Mouse (Mus musculus) erythroid progenitor cell, adult 5-6 weeks (primary cell): ENCODE measurements around the gene Stat5b. TPM values are rescaled to one million over a fixed set of nuclear protein-coding genes. Genes with fewer than 3 reads are reported as not detected.

Experiments used
- ATAC-seq: replicated peaks from 2 replicates; pipeline ENCODE4 v1.8.0; 2016; ENCODE audit warnings: moderate number of reproducible peaks, mild to moderate bottlenecking, moderate TSS enrichment, inconsistent platforms; ENCODE audit not compliant: poor library complexity, low FRiP score, severe bottlenecking
- total RNA-seq, 2 experiments: library from RNA; stranded (forward) in 1 of 2; stranded (reverse) in 1 of 2; fragments of 150-400 nt in 1 of 2; fragments of 186-747, 209-891 nt in 1 of 2; gene quantifications; 2 replicates each; pipeline versions ENCODE4 v1.2.3 to v1.2.4; 2015 to 2017; ENCODE audit warnings: low replicate concordance in 2 of 2

Stat5b gene
- total RNA-seq, 2 experiments from 2014 or later = 5.9 to 7.0 TPM

- ATAC-seq = no peak
Measured at GRCm38 (mm10) chr11:100781763-100782475, 68.6 kb downstream of the Stat5b start.

- ATAC-seq = no peak
Measured at GRCm38 (mm10) chr11:100780247-100780646, 70.3 kb downstream of the Stat5b start.

- no peak for ATAC-seq
Measured at GRCm38 (mm10) chr11:100778069-100778468, 72.5 kb downstream of the Stat5b start.

- ATAC-seq = no peak
Measured at GRCm38 (mm10) chr11:100775921-100776320, 74.6 kb downstream of the Stat5b start.

- ATAC-seq = no peak
Measured at GRCm38 (mm10) chr11:100774261-100774660, 76.3 kb downstream of the Stat5b start.

- peak; percentile 41; the same call in 1 of the 2 replicates for ATAC-seq
Measured at GRCm38 (mm10) chr11:100770646-100771408, 79.7 kb downstream of the Stat5b start, which contains the start of gene Ghdc. Ghdc (minus strand) TSS chr11:100770957.

GRCm38 (mm10) chr11:100769980-100770379 is 80.5 kb downstream of the Stat5b start:
- no peak for ATAC-seq

- no peak for ATAC-seq
Measured at GRCm38 (mm10) chr11:100767871-100768270, 82.7 kb downstream of the Stat5b start.

- no peak for ATAC-seq
Measured at GRCm38 (mm10) chr11:100766726-100767125, 83.8 kb downstream of the Stat5b start.

- no peak for ATAC-seq
Measured at GRCm38 (mm10) chr11:100762831-100763230, 87.7 kb downstream of the Stat5b start, which contains the start of gene Hcrt. Hcrt (minus strand) TSS chr11:100762931.

- ATAC-seq = peak; percentile 78
Measured at GRCm38 (mm10) chr11:100761547-100762045, 88.9 kb downstream of the Stat5b start.

- peak; percentile 85 for ATAC-seq
Measured at GRCm38 (mm10) chr11:100759611-100760233, 90.8 kb downstream of the Stat5b start, which contains the start of gene Kcnh4. Kcnh4 (minus strand) TSS chr11:100759942.

- ATAC-seq = no peak
Measured at GRCm38 (mm10) chr11:100758707-100759610, 91.6 kb downstream of the Stat5b start.

- ATAC-seq = no peak
Measured at GRCm38 (mm10) chr11:100757566-100757965, 93.0 kb downstream of the Stat5b start.

- ATAC-seq = no peak
Measured at GRCm38 (mm10) chr11:100756476-100756875, 94.0 kb downstream of the Stat5b start.

- ATAC-seq = no peak
Measured at GRCm38 (mm10) chr11:100754693-100755057, 95.8 kb downstream of the Stat5b start.

GRCm38 (mm10) chr11:100754021-100754692 is 96.4 kb downstream of the Stat5b start:
- ATAC-seq = no peak

GRCm38 (mm10) chr11:100752294-100752693 is 98.2 kb downstream of the Stat5b start:
- no peak for ATAC-seq

- no peak for ATAC-seq
Measured at GRCm38 (mm10) chr11:100750127-100750526, 100.4 kb downstream of the Stat5b start.
